Mouse (Mus musculus): ENCODE results near the gene Elovl6.

GRCm38 (mm10) chr3:129578741-129579475 lies 46.8 kb downstream of the Elovl6 start:
- TF ChIP-seq CTCF (conservative IDR thresholded peaks at IDR 0.05; ENCODE audit: low read length), result no peak
- no peak for TF ChIP-seq NANOG (IDR thresholded peaks at IDR 0.05; ENCODE audit: borderline replicate concordance, low read length)
